Mouse (Mus musculus) left cerebral cortex, adult 2 months (tissue): ENCODE measurements around the gene Rab11fip3. TPM values are rescaled to one million over a fixed set of nuclear protein-coding genes. Genes with fewer than 3 reads are reported as not detected.
A peak's percentile ranks its signal among the peaks of the same experiment; 100 is the strongest.

ENCODE experiments used
- DNase-seq, 2 experiments: peaks; one replicate each; pipeline ENCODE4 v3.0.0; 2021 to 2022; ENCODE audit warnings: low spot score in 2 of 2, mixed read lengths in 1 of 2; ENCODE audit errors: extremely low spot score in 1 of 2
- H3K27ac ChIP-seq: fragments of 200-600 bp; 2 replicates; pipeline ENCODE4 v1.8.1; 2022
- H3K4me3 ChIP-seq: fragments of 200-600 bp; 2 replicates; pipeline ENCODE4 v1.8.1; 2022
- CTCF ChIP-seq: fragments of 200-600 bp; IDR thresholded peaks from 2 replicates; pipeline ENCODE4 v1.8.1; 2022; ENCODE audit warnings: antibody characterized with exemption, mild to moderate bottlenecking, moderate library complexity
- intact Hi-C: fragments of 180-260 bp; cut with DNase I; formaldehyde crosslinking; loops from one replicate; pipeline ENCODE4 v1.15.1; 2025
- total RNA-seq, 2 experiments: library from RNA; stranded (reverse); gene quantifications; 2 replicates each; pipeline ENCODE4 v1.2.3; 2021

The Rab11fip3 gene
- total RNA-seq, 2 experiments from 2014 or later = 114 to 119 TPM

- DNase-seq = no peak
- Histone ChIP-seq H3K4me3 (no peak overlapping the region), H3K27ac (no peak overlapping the region)
- no peak for TF ChIP-seq CTCF
- intact Hi-C loops = no loop called here
Measured at GRCm38 (mm10) chr17:26024674-26025073, 44.7 kb downstream of the Rab11fip3 start.

- intact Hi-C loops = no loop called here
- no peak overlapping the region for H3K4me3 ChIP-seq
- no peak for DNase-seq
- TF ChIP-seq CTCF = no peak
- no peak overlapping the region for H3K27ac ChIP-seq
Measured at GRCm38 (mm10) chr17:26023966-26024365, 45.4 kb downstream of the Rab11fip3 start.

GRCm38 (mm10) chr17:26023181-26023580 is 46.2 kb downstream of the Rab11fip3 start:
- no peak overlapping the region for H3K4me3 ChIP-seq
- DNase-seq = no peak
- no peak overlapping the region for H3K27ac ChIP-seq
- no peak for TF ChIP-seq CTCF
- intact Hi-C loops = no loop called here

GRCm38 (mm10) chr17:26021728-26022341 is 47.5 kb downstream of the Rab11fip3 start:
- TF ChIP-seq CTCF = no peak
- no peak for DNase-seq
- intact Hi-C loops = no loop called here
- Histone ChIP-seq H3K4me3 (no peak overlapping the region), H3K27ac (no peak overlapping the region)

GRCm38 (mm10) chr17:26020848-26021347 is 48.5 kb downstream of the Rab11fip3 start:
- no peak overlapping the region for H3K27ac ChIP-seq
- no peak for TF ChIP-seq CTCF
- H3K4me3 ChIP-seq = no peak overlapping the region
- no peak for DNase-seq
- intact Hi-C loops = no loop called here

- TF ChIP-seq CTCF = no peak
- intact Hi-C loops = loop anchor here (5.0 kb wide), 1 partner anchor 39 kb away; no protein-coding TSS in a partner anchor
- H3K27ac ChIP-seq = peak overlapping the region; percentile 1; the same call in 1 of the 2 replicates
- DNase-seq = no peak
- H3K4me3 ChIP-seq = no peak overlapping the region
Measured at GRCm38 (mm10) chr17:26018388-26018787, 51.0 kb downstream of the Rab11fip3 start.

DNA sequence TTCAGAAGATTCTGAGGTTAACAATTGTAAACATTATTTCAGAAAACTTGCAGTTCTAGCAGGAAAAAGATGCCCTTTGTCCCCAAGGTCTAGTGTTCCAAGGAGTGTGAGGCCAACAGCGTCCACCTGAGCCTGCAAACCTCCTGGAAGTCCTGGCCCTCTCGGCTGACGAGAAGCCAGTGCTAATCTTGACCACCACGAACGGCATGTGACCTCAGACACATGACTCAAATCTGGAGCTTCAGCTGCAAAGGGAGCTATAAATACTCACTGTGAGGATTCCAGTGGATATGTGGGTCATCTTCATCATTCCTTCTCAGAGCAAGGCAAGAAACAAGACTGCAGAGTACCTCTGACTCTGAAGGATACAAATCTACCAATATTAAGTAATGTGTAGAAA is 51.4 kb downstream of the Rab11fip3 start:
- H3K4me3 ChIP-seq = no peak overlapping the region
- DNase-seq = no peak
- intact Hi-C loops = loop anchor here (5.0 kb wide), 1 partner anchor 39 kb away; no protein-coding TSS in a partner anchor
- H3K27ac ChIP-seq = peak overlapping the region; percentile 58
- no peak for TF ChIP-seq CTCF

GRCm38 (mm10) chr17:26017021-26017420 is 52.3 kb downstream of the Rab11fip3 start:
- no peak overlapping the region; the same call in 1 of the 2 replicates for H3K27ac ChIP-seq
- intact Hi-C loops = loop anchor here (5.0 kb wide), 1 partner anchor 40 kb away; no protein-coding TSS in a partner anchor
- DNase-seq = no peak

GRCm38 (mm10) chr17:26013711-26014110 is 55.6 kb downstream of the Rab11fip3 start:
- no peak overlapping the region for H3K27ac ChIP-seq
- intact Hi-C loops = no loop called here
- DNase-seq = peak; percentile 40 to 59

More at GRCm38 (mm10) chr17:26017021-26017420, 52.3 kb downstream of the Rab11fip3 start:
- TF ChIP-seq CTCF = no peak
- no peak overlapping the region for H3K4me3 ChIP-seq

DNA sequence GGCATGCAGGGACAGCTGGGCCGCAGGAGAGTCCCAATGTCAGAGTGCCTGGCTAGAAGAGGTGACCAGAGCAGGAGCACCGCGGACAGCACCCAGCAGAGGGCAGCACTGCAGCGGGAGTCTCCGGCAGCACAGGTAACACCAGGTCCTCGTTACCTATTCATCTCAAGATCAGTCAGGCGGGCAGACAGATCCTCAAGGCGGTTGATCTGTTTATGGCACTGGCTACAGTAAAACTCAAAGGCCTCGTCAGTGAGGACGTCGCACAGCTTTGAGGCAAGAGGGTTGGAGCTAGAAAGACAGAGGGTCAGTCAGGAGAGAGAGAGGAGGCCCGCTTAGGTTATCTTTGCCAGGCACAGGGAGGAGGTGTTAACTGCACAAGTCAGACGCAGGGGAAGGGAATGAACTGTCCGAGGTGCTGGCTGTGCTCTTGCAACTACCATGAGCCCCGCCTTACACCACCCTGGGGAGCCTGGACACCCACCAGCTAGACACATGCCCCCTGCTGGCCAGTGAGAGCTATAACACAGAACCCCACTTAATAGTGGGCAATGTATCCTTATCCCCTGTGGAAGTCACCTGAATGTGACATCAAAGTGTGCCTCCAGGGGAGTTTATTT is 57.4 kb downstream of the Rab11fip3 start:
- peak; percentile 64 for TF ChIP-seq CTCF
- Histone ChIP-seq H3K4me3 (no peak overlapping the region), H3K27ac (no peak overlapping the region)
- intact Hi-C loops = loop anchor here (1.0 kb wide), 2 partner anchors 78 to 118 kb away; partner anchors contain the start of gene Decr2
- DNase-seq = peak; percentile 63 to 68

More at GRCm38 (mm10) chr17:26013711-26014110, 55.6 kb downstream of the Rab11fip3 start:
- TF ChIP-seq CTCF = no peak
- no peak overlapping the region for H3K4me3 ChIP-seq

- intact Hi-C loops = no loop called here
- peak; percentile 73 to 78 for DNase-seq
- TF ChIP-seq CTCF = peak; percentile 93
- Histone ChIP-seq H3K4me3 (no peak overlapping the region), H3K27ac (no peak overlapping the region)
Measured at GRCm38 (mm10) chr17:26009540-26009939, 59.8 kb downstream of the Rab11fip3 start.

- Histone ChIP-seq H3K27ac (no peak overlapping the region), H3K4me3 (no peak overlapping the region)
- DNase-seq = no peak
- TF ChIP-seq CTCF = no peak
- intact Hi-C loops = no loop called here
Measured at GRCm38 (mm10) chr17:26008787-26009186, 60.6 kb downstream of the Rab11fip3 start.
